Comparison of ENCODE assay signal across 10 mouse cellular contexts in the genomic region with DNA sequence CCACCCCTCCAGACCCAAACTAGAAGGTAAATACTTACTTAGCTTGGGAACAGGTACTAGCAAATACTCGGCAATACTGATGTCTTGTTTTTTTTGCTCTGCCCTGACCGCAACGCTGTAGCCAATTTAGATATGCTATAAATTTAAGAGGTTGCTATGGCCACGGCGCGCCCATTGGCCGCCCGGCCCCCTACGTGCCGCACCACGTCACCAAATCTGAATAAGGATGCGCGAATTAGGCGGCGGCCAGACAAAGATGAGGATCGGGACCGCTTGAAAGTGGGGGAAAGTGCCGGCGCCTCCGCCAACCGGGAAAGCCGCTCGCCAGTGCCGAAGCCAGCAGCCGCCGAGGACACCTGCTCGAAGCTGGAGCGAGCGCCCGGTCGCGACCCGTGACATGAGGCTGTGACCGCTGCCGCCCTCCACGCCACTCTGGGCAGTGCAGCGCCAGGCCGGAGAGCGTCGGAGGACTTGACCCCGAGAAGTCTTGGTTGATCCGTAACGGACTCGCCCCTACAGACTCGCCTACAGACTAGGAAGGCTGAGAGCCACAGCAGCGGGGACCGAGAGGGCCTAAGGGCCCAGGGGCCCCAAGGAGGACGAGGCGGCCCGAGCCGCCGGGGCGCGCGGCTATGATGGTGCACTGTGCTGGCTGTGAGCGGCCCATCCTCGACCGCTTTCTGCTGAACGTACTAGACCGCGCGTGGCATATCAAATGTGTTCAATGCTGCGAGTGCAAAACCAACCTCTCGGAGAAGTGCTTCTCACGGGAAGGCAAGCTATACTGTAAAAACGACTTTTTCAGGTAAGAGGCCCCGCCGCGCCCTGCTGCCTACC. TPM values are rescaled to one million over a fixed set of nuclear protein-coding genes. Genes with fewer than 3 reads are reported as not detected.
DNase-seq lines count a peak whose midpoint lies in the region; ATAC-seq lines count a peak whose summit lies in the region.
"Had no signal": no experiment of that assay in that cellular context is flagged by ENCODE, and none has a peak within 500 bp of the region (broad histone marks: within the 10 kb centered on the region; RNA-seq: fewer than 3 reads in every experiment).

A gene (plus strand): TSS at position 51 of the 837 bp plus-strand sequence.

- no peak for ATAC-seq in heart, embryonic 13.5 days (ENCODE audit: extremely low read depth, insufficient number of reproducible peaks, low FRiP score, low TSS enrichment)
- peak; percentile 80 for ATAC-seq in hindbrain, embryonic 13.5 days (ENCODE audit: low FRiP score)
- ATAC-seq in neural tube, embryonic 11.5 days (ENCODE audit: insufficient read depth, low FRiP score, low TSS enrichment) = peak; percentile 62; the same call in 1 of the 2 replicates
- ATAC-seq in erythroblast, adult 5-6 weeks (replicated peaks; ENCODE audit: low FRiP score, poor library complexity, severe bottlenecking) = no peak

- H3K4me3 ChIP-seq in heart, embryonic 13.5 days = peak within 1 kb of the TSS; percentile 26
- peak within 1 kb of the TSS; percentile 67 for H3K4me3 ChIP-seq in hindbrain, embryonic 13.5 days
- peak within 1 kb of the TSS; percentile 40 for H3K4me3 ChIP-seq in neural tube, embryonic 11.5 days (ENCODE audit: low read depth, low read length)

- peak within 1 kb of the TSS; percentile 34 for H3K4me2 ChIP-seq in heart, embryonic 13.5 days
- H3K4me2 ChIP-seq in hindbrain, embryonic 13.5 days = peak within 1 kb of the TSS; percentile 74
- peak within 1 kb of the TSS; percentile 18 for H3K4me2 ChIP-seq in neural tube, embryonic 11.5 days (ENCODE audit: low read depth)

- H3K36me3 ChIP-seq in heart, embryonic 13.5 days = no peaks in the 10 kb centered on the region
- H3K36me3 ChIP-seq in hindbrain, embryonic 13.5 days = peaks cover 8% of the 10 kb centered on the region; the same call in 1 of the 2 replicates
- H3K36me3 ChIP-seq in neural tube, embryonic 11.5 days (ENCODE audit: control insufficient read depth, insufficient read depth, low read length) = no peaks in the 10 kb centered on the region

- no peak for DNase-seq in heart, adult 8-10 months (ENCODE audit: low spot score)
- DNase-seq in cerebellum, postnatal 36 days = peak; percentile 34 to 35
- DNase-seq in neural tube, embryonic 11.5 days (ENCODE audit: low spot score) = peak; percentile 75
- no peak for DNase-seq in yolk sac, embryonic 10.5 days (ENCODE audit: low spot score)
- DNase-seq in thymus, postnatal 36 days = no peak

- no peak within 1 kb of the TSS for H3K9ac ChIP-seq in heart, embryonic 13.5 days
- H3K9ac ChIP-seq in hindbrain, embryonic 13.5 days = peak within 1 kb of the TSS; percentile 96
- H3K9ac ChIP-seq in neural tube, embryonic 11.5 days (ENCODE audit: low read length) = peak within 1 kb of the TSS; percentile 67
- H3K9ac ChIP-seq: liver, embryonic 14.5 days had no signal

- 1% methylated on average over 69 of the region's 69 CpGs for WGBS in heart, embryonic 13.5 days
- under 1% methylated on average over 69 of the region's 69 CpGs for WGBS in hindbrain, embryonic 13.5 days
- WGBS in neural tube, embryonic 11.5 days = under 1% methylated on average over 69 of the region's 69 CpGs

- H3K27me3 ChIP-seq in heart, embryonic 13.5 days (replicated peaks) = peaks cover 99% of the 10 kb centered on the region
- H3K27me3 ChIP-seq in hindbrain, embryonic 13.5 days = peaks cover 94% of the 10 kb centered on the region
- peaks cover 96% of the 10 kb centered on the region for H3K27me3 ChIP-seq in neural tube, embryonic 11.5 days (ENCODE audit: control insufficient read depth, insufficient read depth, low read length)

- no peak within 1 kb of the TSS for H3K27ac ChIP-seq in heart, embryonic 13.5 days (replicated peaks)
- H3K27ac ChIP-seq in hindbrain, embryonic 13.5 days = peak within 1 kb of the TSS; percentile 97
- peak within 1 kb of the TSS; percentile 83 for H3K27ac ChIP-seq in neural tube, embryonic 11.5 days (ENCODE audit: low read depth, low read length)
- H3K27ac ChIP-seq: liver, embryonic 14.5 days had no signal

- H3K4me1 ChIP-seq in heart, embryonic 13.5 days = peaks cover 10% of the 10 kb centered on the region
- H3K4me1 ChIP-seq in hindbrain, embryonic 13.5 days (replicated peaks) = peaks cover 24% of the 10 kb centered on the region
- peaks cover 13% of the 10 kb centered on the region for H3K4me1 ChIP-seq in neural tube, embryonic 11.5 days (ENCODE audit: control insufficient read depth, insufficient read depth, low read length)

- H3K9me3 ChIP-seq in heart, embryonic 13.5 days = no peaks in the 10 kb centered on the region
- no peaks in the 10 kb centered on the region for H3K9me3 ChIP-seq in hindbrain, embryonic 13.5 days
- no peaks in the 10 kb centered on the region for H3K9me3 ChIP-seq in neural tube, embryonic 11.5 days (ENCODE audit: control insufficient read depth, low read length)

RNA-seq across cellular contexts. Expression of the gene that starts here (rescaled TPM):
- polyA plus RNA-seq in heart, embryonic 13.5 days (2015; fragmentation: Nextera tagmentation; extraction: Ambion mirVana) = not detected in 2 replicates
- total RNA-seq in heart, adult 8-10 months (2022) = not detected
- polyA plus RNA-seq in hindbrain, embryonic 13.5 days (2015; fragmentation: Nextera tagmentation; extraction: Ambion mirVana) = 48.9 and 50.7 TPM in 2 replicates
- polyA plus RNA-seq in neural tube, embryonic 11.5 days (2014; fragmentation: Nextera tagmentation; extraction: Ambion mirVana) = 29.9 and 31.2 TPM in 2 replicates
- not detected in 2 replicates for total RNA-seq in erythroblast, adult 5-6 weeks (2015; ENCODE audit: low replicate concordance)
- total RNA-seq in erythroblast, adult 5-6 weeks (2017; ENCODE audit: low replicate concordance) = not detected in 2 replicates
- total RNA-seq: hematopoietic stem cell, adult 5-6 weeks had no signal
- polyA plus RNA-seq: liver, embryonic 14.5 days had no signal

Comparison
In these comparisons a context has a peak if more than half of its experiments do, and no peak if none do; other contexts are left out.
1. RNA of the gene that starts here (polyA plus RNA-seq): 48.9 to 50.7 TPM in hindbrain, embryonic 13.5 days and 29.9 to 31.2 TPM in neural tube, embryonic 11.5 days; not detected in heart, embryonic 13.5 days; every median in the first group is over 10 times any median in the second.
2. ATAC-seq: peak in hindbrain, embryonic 13.5 days (single experiment) and neural tube, embryonic 11.5 days (single experiment); none in heart, embryonic 13.5 days (single experiment) and erythroblast, adult 5-6 weeks (single experiment).
3. H3K4me2 ChIP-seq: peak in every context shown above with its lines; median percentile 74 in hindbrain, embryonic 13.5 days; 34 in heart, embryonic 13.5 days; 18 in neural tube, embryonic 11.5 days.
4. DNase-seq: peak in cerebellum, postnatal 36 days (2 of 2) and neural tube, embryonic 11.5 days (single experiment); none in heart, adult 8-10 months (single experiment), yolk sac, embryonic 10.5 days (single experiment) and thymus, postnatal 36 days (0 of 2).
5. Peak in every context shown above with its lines, with median percentiles within 50 percentile points of each other: H3K4me3 ChIP-seq.